Mouse (Mus musculus): ENCODE results near the gene Commd2. TPM values are rescaled to one million over a fixed set of nuclear protein-coding genes. Genes with fewer than 3 reads are reported as not detected.

Gene Commd2
- polyA plus RNA-seq, 1 experiment = 9.8 TPM

DNA sequence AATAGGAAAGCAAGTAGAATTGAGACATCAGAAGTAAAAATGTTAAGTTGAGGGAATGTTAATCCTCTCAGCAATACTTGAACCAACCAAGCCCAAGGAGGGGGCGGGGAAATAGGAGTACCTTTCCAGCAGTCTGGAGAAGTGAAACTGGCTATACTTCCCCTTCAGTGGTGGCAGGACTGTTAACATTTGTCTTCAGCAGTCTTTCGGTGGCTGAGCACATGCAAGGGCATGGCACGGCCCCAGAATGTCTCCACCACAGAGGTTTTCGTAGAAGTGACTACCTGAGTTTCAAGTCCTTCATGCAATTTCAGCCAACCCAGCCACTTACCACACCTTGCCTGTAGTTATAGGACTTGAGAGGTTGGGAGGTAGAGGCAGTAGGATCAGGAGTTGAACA is 22.1 kb upstream of the Commd2 start:
- Histone ChIP-seq H3K27ac (ENCODE audit: control insufficient read depth, insufficient read depth, low read depth, low read length) (no peak overlapping the region), H3K4me3 (ENCODE audit: control insufficient read depth, low read depth, low read length) (no peak overlapping the region), H3K27me3 (ENCODE audit: control insufficient read depth, insufficient read depth, low read length) (no peaks in the 10 kb centered on the region), H3K4me1 (ENCODE audit: control insufficient read depth, insufficient read depth, low read length) (no peaks in the 10 kb centered on the region), H3K36me3 (ENCODE audit: control insufficient read depth, insufficient read depth, low read length) (no peaks in the 10 kb centered on the region)
- TF ChIP-seq CTCF (IDR thresholded peaks at IDR 0.05; ENCODE audit: control insufficient read depth, insufficient read depth, insufficient replicate concordance, low read depth, low read length) (no peak), POLR2A (IDR thresholded peaks at IDR 0.05; ENCODE audit: control insufficient read depth, low read depth, low read length) (no peak)

GRCm38 (mm10) chr3:57667054-57667723 is 15.7 kb upstream of the Commd2 start:
- H3K36me3 ChIP-seq (ENCODE audit: control insufficient read depth, insufficient read depth, low read length) = no peaks in the 10 kb centered on the region
- no peak overlapping the region; the same call in 1 of the 2 replicates for H3K4me3 ChIP-seq (ENCODE audit: control insufficient read depth, low read depth, low read length)
- H3K4me1 ChIP-seq (ENCODE audit: control insufficient read depth, insufficient read depth, low read length) = peaks cover 4% of the 10 kb centered on the region
- no peak overlapping the region for H3K27ac ChIP-seq (ENCODE audit: control insufficient read depth, insufficient read depth, low read depth, low read length)
- TF ChIP-seq CTCF (IDR thresholded peaks at IDR 0.05; ENCODE audit: control insufficient read depth, insufficient read depth, insufficient replicate concordance, low read depth, low read length) (no peak), POLR2A (IDR thresholded peaks at IDR 0.05; ENCODE audit: control insufficient read depth, low read depth, low read length) (no peak)
- no peaks in the 10 kb centered on the region for H3K27me3 ChIP-seq (ENCODE audit: control insufficient read depth, insufficient read depth, low read length)

DNA sequence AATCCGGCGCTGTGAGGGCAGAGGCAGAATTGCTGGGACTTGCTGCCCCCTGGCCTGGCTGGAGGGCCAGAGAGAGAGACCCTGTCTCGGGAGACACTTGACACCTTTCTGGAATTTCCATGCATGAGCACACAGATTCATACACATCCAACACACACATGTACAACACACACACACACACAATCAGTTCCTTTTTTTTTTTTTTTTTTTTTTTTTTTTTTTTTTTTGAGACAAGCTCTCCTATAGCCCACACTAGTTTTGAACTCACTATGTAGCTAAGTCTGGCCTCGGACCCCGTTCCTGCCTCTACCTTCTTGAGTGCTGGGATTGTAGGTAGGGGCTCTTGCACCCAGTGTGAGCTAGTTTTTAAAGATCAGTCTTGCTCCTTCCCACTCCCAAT is 14.4 kb upstream of the Commd2 start:
- Histone ChIP-seq H3K36me3 (ENCODE audit: control insufficient read depth, insufficient read depth, low read length) (no peaks in the 10 kb centered on the region), H3K4me3 (ENCODE audit: control insufficient read depth, low read depth, low read length) (no peak overlapping the region), H3K4me1 (ENCODE audit: control insufficient read depth, insufficient read depth, low read length) (peaks cover 4% of the 10 kb centered on the region), H3K27me3 (ENCODE audit: control insufficient read depth, insufficient read depth, low read length) (no peaks in the 10 kb centered on the region), H3K27ac (ENCODE audit: control insufficient read depth, insufficient read depth, low read depth, low read length) (no peak overlapping the region)
- no peak for TF ChIP-seq CTCF (IDR thresholded peaks at IDR 0.05; ENCODE audit: control insufficient read depth, insufficient read depth, insufficient replicate concordance, low read depth, low read length)
- TF ChIP-seq POLR2A (IDR thresholded peaks at IDR 0.05; ENCODE audit: control insufficient read depth, low read depth, low read length) = no peak

- H3K27me3 ChIP-seq (ENCODE audit: control insufficient read depth, insufficient read depth, low read length) = no peaks in the 10 kb centered on the region
- H3K4me1 ChIP-seq (ENCODE audit: control insufficient read depth, insufficient read depth, low read length) = peaks cover 4% of the 10 kb centered on the region
- no peak overlapping the region for H3K27ac ChIP-seq (ENCODE audit: control insufficient read depth, insufficient read depth, low read depth, low read length)
- TF ChIP-seq POLR2A (IDR thresholded peaks at IDR 0.05; ENCODE audit: control insufficient read depth, low read depth, low read length) = no peak
- TF ChIP-seq CTCF (IDR thresholded peaks at IDR 0.05; ENCODE audit: control insufficient read depth, insufficient read depth, insufficient replicate concordance, low read depth, low read length) = no peak
- no peaks in the 10 kb centered on the region for H3K36me3 ChIP-seq (ENCODE audit: control insufficient read depth, insufficient read depth, low read length)
- H3K4me3 ChIP-seq (ENCODE audit: control insufficient read depth, low read depth, low read length) = no peak overlapping the region
Measured at GRCm38 (mm10) chr3:57664682-57665081, 13.2 kb upstream of the Commd2 start.

DNA sequence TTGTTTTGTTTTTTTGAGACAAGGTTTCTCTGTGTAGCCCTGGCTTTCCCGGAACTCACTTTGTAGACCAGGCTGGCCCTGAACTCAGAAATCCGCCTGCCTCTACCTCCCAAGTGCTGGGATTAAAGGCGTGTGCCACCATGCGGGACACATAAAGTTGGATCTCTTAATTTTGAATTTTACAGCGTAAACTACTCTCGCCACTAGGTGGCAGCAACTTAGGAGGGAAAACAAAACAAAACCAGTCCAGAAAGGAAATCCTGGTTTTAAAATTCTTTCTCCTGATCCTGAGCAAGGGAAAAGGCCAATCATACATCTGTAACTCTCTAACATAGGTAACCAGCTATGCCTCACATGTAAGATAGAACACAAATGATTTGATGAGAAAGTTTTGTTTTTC is 12.2 kb upstream of the Commd2 start:
- no peak overlapping the region for H3K27ac ChIP-seq (ENCODE audit: control insufficient read depth, insufficient read depth, low read depth, low read length)
- TF ChIP-seq POLR2A (IDR thresholded peaks at IDR 0.05; ENCODE audit: control insufficient read depth, low read depth, low read length) (no peak), CTCF (IDR thresholded peaks at IDR 0.05; ENCODE audit: control insufficient read depth, insufficient read depth, insufficient replicate concordance, low read depth, low read length) (no peak)

DNA sequence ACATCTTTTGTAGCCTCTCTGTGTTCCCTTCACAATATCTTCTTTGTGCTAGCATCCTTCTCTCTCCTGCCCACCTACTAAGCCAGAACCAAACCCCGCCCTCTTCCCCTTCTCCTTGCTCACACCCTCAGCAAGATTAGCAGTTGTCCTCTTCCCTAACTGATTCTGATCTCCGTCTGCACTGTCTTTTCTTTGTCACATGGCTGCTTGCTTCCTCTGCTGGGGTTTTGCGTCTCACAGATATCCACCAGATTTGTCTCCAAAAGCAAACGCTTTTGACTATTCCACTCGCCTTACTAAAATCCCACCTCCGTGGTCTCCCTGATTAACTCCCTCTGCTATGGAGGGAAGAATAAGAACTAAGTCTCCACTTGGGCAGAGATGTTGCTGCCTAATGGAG is 7.1 kb upstream of the Commd2 start:
- Histone ChIP-seq H3K36me3 (ENCODE audit: control insufficient read depth, insufficient read depth, low read length) (no peaks in the 10 kb centered on the region), H3K4me3 (ENCODE audit: control insufficient read depth, low read depth, low read length) (no peak overlapping the region), H3K27ac (ENCODE audit: control insufficient read depth, insufficient read depth, low read depth, low read length) (no peak overlapping the region), H3K4me1 (ENCODE audit: control insufficient read depth, insufficient read depth, low read length) (no peaks in the 10 kb centered on the region), H3K27me3 (ENCODE audit: control insufficient read depth, insufficient read depth, low read length) (no peaks in the 10 kb centered on the region)
- TF ChIP-seq POLR2A (IDR thresholded peaks at IDR 0.05; ENCODE audit: control insufficient read depth, low read depth, low read length) = no peak

More for the DNA sequence above, 12.2 kb upstream of the Commd2 start:
- Histone ChIP-seq H3K27me3 (ENCODE audit: control insufficient read depth, insufficient read depth, low read length) (no peaks in the 10 kb centered on the region), H3K4me1 (ENCODE audit: control insufficient read depth, insufficient read depth, low read length) (peaks cover 4% of the 10 kb centered on the region), H3K36me3 (ENCODE audit: control insufficient read depth, insufficient read depth, low read length) (no peaks in the 10 kb centered on the region), H3K4me3 (ENCODE audit: control insufficient read depth, low read depth, low read length) (no peak overlapping the region)

DNA sequence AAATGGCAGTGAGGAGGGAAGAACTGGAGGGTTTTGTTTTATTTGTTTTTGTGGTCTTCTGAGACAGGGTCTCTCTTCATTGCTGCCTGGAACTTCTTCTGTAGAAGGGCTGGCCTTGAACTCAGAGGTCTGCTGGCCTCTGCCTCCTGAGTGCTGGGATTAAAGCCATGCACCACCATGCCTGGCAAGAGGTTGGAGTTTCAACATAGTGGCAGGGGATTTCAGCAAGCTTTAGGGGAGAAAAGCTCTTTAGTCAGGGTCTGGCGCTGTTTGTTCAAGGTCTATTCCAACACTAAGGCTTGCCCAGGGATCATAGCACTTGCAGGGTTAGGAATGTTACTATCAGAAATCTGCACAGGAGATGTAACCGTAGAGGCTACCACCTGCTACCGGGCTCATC is 2.1 kb upstream of the Commd2 start:
- H3K4me1 ChIP-seq (ENCODE audit: control insufficient read depth, insufficient read depth, low read length) = no peaks in the 10 kb centered on the region

More for the DNA sequence above, 2.1 kb upstream of the Commd2 start:
- TF ChIP-seq POLR2A (IDR thresholded peaks at IDR 0.05; ENCODE audit: control insufficient read depth, low read depth, low read length) (no peak), CTCF (IDR thresholded peaks at IDR 0.05; ENCODE audit: control insufficient read depth, insufficient read depth, insufficient replicate concordance, low read depth, low read length) (no peak)
- Histone ChIP-seq H3K4me3 (ENCODE audit: control insufficient read depth, low read depth, low read length) (no peak overlapping the region), H3K27me3 (ENCODE audit: control insufficient read depth, insufficient read depth, low read length) (no peaks in the 10 kb centered on the region), H3K27ac (ENCODE audit: control insufficient read depth, insufficient read depth, low read depth, low read length) (no peak overlapping the region), H3K36me3 (ENCODE audit: control insufficient read depth, insufficient read depth, low read length) (no peaks in the 10 kb centered on the region; the same call in 1 of the 2 replicates)

Data from testis, adult 2 months (tissue).